Mouse (Mus musculus) limb, embryonic 10.5 days (tissue): Measurements from ENCODE around the gene Abhd6. TPM values are rescaled to one million over a fixed set of nuclear protein-coding genes. Genes with fewer than 3 reads are reported as not detected.

ENCODE experiments used
- DNase-seq: peaks from one replicate; pipeline ENCODE4 v3.0.0-alpha.2; 2017; ENCODE audit warnings: low spot score
- H3K27ac ChIP-seq: fragments of 300-500 bp; sonication (generic); 2 replicates; pipeline ENCODE4 v1.5.1; 2016; ENCODE audit warnings: mild to moderate bottlenecking
- H3K27me3 ChIP-seq: fragments of 300-500 bp; sonication (generic); 2 replicates; pipeline ENCODE4 v1.6.1; 2016; ENCODE audit warnings: low read depth, mild to moderate bottlenecking; ENCODE audit not compliant: poor library complexity, severe bottlenecking
- H3K36me3 ChIP-seq: fragments of 300-500 bp; sonication (generic); 2 replicates; pipeline ENCODE4 v1.6.1; 2016; ENCODE audit warnings: mild to moderate bottlenecking, moderate library complexity
- H3K4me1 ChIP-seq: fragments of 300-500 bp; sonication (generic); 2 replicates; pipeline ENCODE4 v1.6.1; 2016
- H3K4me3 ChIP-seq: fragments of 300-500 bp; sonication (generic); 2 replicates; pipeline ENCODE4 v1.5.1; 2016; ENCODE audit warnings: mild to moderate bottlenecking, moderate library complexity
- H3K9me3 ChIP-seq: fragments of 300-500 bp; sonication (generic); replicated peaks from 2 replicates; pipeline ENCODE4 v1.6.1; 2016; ENCODE audit warnings: mild to moderate bottlenecking
- WGBS: fragments of 180-500 bp; shearing (Covaris S2); methylation state at CpG from one replicate; pipeline ENCODE4 v1.1.7; 2016; 5-methylcytosine and 5-hydroxymethylcytosine counted together
- polyA plus RNA-seq: library from polyadenylated mRNA; unstranded; fragments of >200 nt; fragmentation: Nextera tagmentation; extraction: Ambion mirVana; gene quantifications from 2 replicates; pipeline ENCODE4 v1.2.1, GENCODE M21; 2016

The Abhd6 gene
- polyA plus RNA-seq, 1 experiment from 2014 or later: 20.9 TPM

GRCm38 (mm10) chr14:8040911-8041678, 38.4 kb downstream of the Abhd6 start:
- H3K4me3 ChIP-seq: no peak overlapping the region
- H3K9me3 ChIP-seq: no peaks in the 10 kb centered on the region
- WGBS: 89% methylated on average over 12 of the region's 12 CpGs
- DNase-seq: no peak
- no peaks in the 10 kb centered on the region for H3K4me1 ChIP-seq
- no peak overlapping the region for H3K27ac ChIP-seq
- peaks cover 4% of the 10 kb centered on the region for H3K36me3 ChIP-seq
- no peaks in the 10 kb centered on the region for H3K27me3 ChIP-seq

DNA sequence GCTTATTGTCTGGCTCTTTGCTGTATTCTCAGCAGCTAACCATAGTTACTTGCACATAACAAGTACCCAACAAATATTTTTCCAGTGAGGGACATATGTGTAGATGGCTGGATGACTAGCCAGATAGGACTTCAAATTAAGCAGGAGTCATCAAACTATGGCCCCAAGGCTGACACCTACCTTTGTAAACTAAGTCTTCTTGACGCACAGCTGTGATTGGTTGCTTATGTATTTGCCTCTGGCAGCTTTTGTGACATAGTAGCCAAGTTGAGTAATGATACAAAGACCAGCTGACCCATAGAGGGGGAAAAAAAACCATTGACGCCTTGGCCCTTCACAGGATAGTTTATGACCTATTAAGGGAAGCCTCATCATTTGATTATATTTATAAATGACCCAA, 39.4 kb downstream of the Abhd6 start:
- Histone ChIP-seq H3K36me3 (peaks cover 7% of the 10 kb centered on the region), H3K4me3 (no peak overlapping the region), H3K4me1 (no peaks in the 10 kb centered on the region), H3K9me3 (no peaks in the 10 kb centered on the region), H3K27ac (no peak overlapping the region), H3K27me3 (no peaks in the 10 kb centered on the region)
- no peak for DNase-seq
- WGBS: 90% methylated on average over 2 of the region's 2 CpGs

DNA sequence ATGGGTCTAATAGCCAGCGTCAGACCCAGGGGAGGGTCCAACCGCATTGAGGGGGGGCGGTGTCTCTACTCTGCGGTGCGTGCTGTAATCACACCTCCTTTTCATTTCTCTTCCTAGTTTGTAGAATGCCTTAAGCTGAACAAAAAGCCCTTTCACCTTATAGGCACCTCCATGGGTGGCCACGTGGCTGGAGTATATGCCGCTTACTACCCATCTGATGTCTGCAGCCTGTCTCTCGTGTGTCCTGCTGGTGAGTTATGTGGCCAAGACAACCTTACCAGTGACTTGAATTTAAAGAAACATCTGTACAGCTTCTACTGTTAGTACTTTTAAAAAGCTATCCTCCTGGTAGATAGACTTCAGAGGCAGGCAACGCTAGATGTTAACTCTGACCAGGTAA, 39.9 kb downstream of the Abhd6 start:
- Histone ChIP-seq H3K9me3 (no peaks in the 10 kb centered on the region), H3K27me3 (no peaks in the 10 kb centered on the region), H3K36me3 (peaks cover 9% of the 10 kb centered on the region), H3K4me1 (no peaks in the 10 kb centered on the region), H3K4me3 (no peak overlapping the region), H3K27ac (no peak overlapping the region)
- no peak for DNase-seq
- WGBS: 91% methylated on average over 9 of the region's 9 CpGs

- Histone ChIP-seq H3K27ac (no peak overlapping the region), H3K4me1 (no peaks in the 10 kb centered on the region), H3K9me3 (no peaks in the 10 kb centered on the region), H3K4me3 (no peak overlapping the region), H3K27me3 (no peaks in the 10 kb centered on the region), H3K36me3 (peaks cover 19% of the 10 kb centered on the region)
- WGBS: 73% methylated on average over 8 of the region's 8 CpGs
- no peak for DNase-seq
Measured at GRCm38 (mm10) chr14:8044330-8044729, 41.6 kb downstream of the Abhd6 start.

- Histone ChIP-seq H3K27me3 (no peaks in the 10 kb centered on the region), H3K4me1 (no peaks in the 10 kb centered on the region), H3K9me3 (no peaks in the 10 kb centered on the region), H3K4me3 (no peak overlapping the region), H3K36me3 (peaks cover 23% of the 10 kb centered on the region), H3K27ac (no peak overlapping the region)
- no peak for DNase-seq
- 83% methylated on average over 6 of the region's 6 CpGs for WGBS
Measured at GRCm38 (mm10) chr14:8044786-8045185, 42.1 kb downstream of the Abhd6 start.

DNA sequence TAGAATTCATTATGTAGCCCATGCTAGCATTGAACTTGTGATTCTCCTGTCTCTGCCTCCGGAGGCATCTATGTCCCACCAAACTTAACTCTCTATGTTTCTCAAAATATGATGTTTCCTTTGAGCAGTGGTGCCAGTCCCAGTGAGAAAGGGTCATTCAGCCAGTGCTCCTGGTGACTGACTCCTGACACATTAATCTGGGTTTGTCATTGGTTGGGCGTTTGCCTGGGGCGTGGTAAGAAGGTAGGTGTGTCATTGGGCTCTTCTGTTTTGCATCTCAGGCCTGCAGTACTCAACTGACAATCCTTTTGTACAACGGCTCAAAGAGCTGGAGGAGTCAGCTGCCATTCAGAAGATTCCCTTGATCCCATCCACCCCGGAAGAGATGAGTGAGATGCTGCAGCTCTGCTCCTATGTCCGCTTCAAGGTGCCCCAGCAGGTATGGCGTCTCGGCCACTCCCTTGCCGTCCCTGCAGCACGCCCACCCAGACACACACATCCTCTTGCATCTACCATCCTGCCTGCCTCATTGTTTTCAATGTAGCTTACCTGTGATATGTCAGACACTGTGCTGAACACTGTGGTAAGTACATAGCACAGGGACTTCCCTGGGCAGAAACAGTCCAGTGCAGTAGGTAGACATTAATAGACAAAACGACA, 42.6 kb downstream of the Abhd6 start:
- WGBS: 86% methylated on average over 11 of the region's 11 CpGs
- no peak for DNase-seq
- Histone ChIP-seq H3K4me3 (no peak overlapping the region), H3K27ac (no peak overlapping the region), H3K36me3 (peaks cover 26% of the 10 kb centered on the region), H3K4me1 (no peaks in the 10 kb centered on the region), H3K27me3 (no peaks in the 10 kb centered on the region), H3K9me3 (no peaks in the 10 kb centered on the region)

DNA sequence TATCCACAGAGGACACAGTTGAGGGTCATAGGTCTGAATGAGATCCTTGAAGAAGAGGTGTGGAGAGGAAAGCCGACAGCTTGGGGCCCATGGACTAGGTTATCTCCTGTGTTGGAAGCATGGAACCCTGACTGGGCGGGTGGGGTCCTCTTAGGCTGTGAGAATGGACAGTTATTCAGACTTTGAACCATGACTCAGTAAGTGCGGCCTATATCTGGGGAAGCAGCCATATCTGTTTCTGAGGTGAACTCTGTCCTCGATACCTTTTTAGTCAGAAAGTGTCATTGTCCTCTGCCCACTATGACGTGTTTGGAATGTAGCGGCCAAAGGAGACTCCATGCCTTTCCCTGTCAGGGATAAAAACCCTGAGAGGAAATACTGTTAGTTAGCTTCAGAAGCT, 44.1 kb downstream of the Abhd6 start:
- no peak for DNase-seq
- Histone ChIP-seq H3K4me3 (no peak overlapping the region), H3K27me3 (no peaks in the 10 kb centered on the region), H3K4me1 (no peaks in the 10 kb centered on the region), H3K27ac (no peak overlapping the region), H3K36me3 (peaks cover 30% of the 10 kb centered on the region), H3K9me3 (no peaks in the 10 kb centered on the region)
- WGBS: 97% methylated on average over 6 of the region's 6 CpGs

GRCm38 (mm10) chr14:8049334-8049733, 46.6 kb downstream of the Abhd6 start:
- no peak overlapping the region for H3K4me3 ChIP-seq
- no peak overlapping the region for H3K27ac ChIP-seq
- H3K4me1 ChIP-seq: peaks cover 5% of the 10 kb centered on the region
- no peaks in the 10 kb centered on the region for H3K9me3 ChIP-seq
- 90% methylated on average over 10 of the region's 10 CpGs for WGBS
- H3K36me3 ChIP-seq: peaks cover 34% of the 10 kb centered on the region
- H3K27me3 ChIP-seq: no peaks in the 10 kb centered on the region
- DNase-seq: no peak

DNA sequence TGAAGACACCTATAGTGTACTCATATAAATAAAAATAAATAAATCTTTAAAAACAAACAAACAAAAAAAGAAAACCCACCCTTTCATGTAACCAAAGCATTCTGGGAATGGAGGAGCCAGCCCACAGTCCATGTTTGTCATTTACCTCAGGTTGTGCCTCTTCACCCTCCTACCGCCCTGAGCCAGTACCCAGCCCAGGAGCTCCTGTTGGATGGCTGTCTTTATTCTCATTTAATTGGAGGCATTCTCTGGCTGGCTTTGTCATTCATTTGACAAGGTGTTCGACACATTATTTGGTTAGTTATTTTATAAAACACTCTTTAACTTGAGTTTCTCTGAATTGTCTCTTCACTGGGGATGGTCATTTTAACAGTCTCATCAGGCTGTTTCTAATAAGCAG, 49.2 kb downstream of the Abhd6 start:
- Histone ChIP-seq H3K4me3 (no peak overlapping the region), H3K27ac (no peak overlapping the region), H3K27me3 (no peaks in the 10 kb centered on the region), H3K9me3 (no peaks in the 10 kb centered on the region), H3K4me1 (peaks cover 13% of the 10 kb centered on the region), H3K36me3 (peaks cover 27% of the 10 kb centered on the region; the same call in 1 of the 2 replicates)
- 88% methylated on average over 2 of the region's 2 CpGs for WGBS
- no peak for DNase-seq

DNA sequence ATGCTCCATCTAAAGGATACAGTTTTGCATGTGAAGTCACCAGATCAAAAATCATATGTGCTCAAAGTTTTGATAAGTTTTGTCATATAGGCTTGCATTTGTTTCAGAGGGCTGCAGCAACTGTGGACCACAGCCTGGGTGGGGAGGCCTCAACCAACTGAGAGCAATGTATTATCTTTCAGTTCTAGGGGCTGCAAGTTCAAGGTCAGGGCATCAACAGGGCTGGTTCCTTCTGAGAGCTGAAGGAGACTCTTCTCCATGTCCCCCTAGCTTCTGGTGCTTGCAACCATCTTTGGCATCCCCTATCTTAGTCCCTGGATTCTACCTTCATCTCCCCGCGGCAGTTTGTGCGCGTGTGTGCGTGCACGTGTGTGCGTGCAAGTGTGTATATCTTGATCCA, 50.0 kb downstream of the Abhd6 start:
- no peak for DNase-seq
- no peak overlapping the region for H3K27ac ChIP-seq
- H3K36me3 ChIP-seq: peaks cover 25% of the 10 kb centered on the region; the same call in 1 of the 2 replicates
- no peak overlapping the region for H3K4me3 ChIP-seq
- H3K9me3 ChIP-seq: no peaks in the 10 kb centered on the region
- 97% methylated on average over 7 of the region's 7 CpGs for WGBS
- H3K27me3 ChIP-seq: no peaks in the 10 kb centered on the region
- H3K4me1 ChIP-seq: peaks cover 14% of the 10 kb centered on the region

GRCm38 (mm10) chr14:8054310-8055102, 51.8 kb downstream of the Abhd6 start:
- H3K27ac ChIP-seq: peak overlapping the region; percentile 44; the same call in 1 of the 2 replicates
- no peaks in the 10 kb centered on the region for H3K27me3 ChIP-seq
- DNase-seq: no peak
- H3K36me3 ChIP-seq: peaks cover 14% of the 10 kb centered on the region; the same call in 1 of the 2 replicates
- peaks cover 14% of the 10 kb centered on the region for H3K4me1 ChIP-seq
- 30% methylated on average over 17 of the region's 17 CpGs for WGBS
- no peak overlapping the region for H3K4me3 ChIP-seq
- H3K9me3 ChIP-seq: no peaks in the 10 kb centered on the region

DNA sequence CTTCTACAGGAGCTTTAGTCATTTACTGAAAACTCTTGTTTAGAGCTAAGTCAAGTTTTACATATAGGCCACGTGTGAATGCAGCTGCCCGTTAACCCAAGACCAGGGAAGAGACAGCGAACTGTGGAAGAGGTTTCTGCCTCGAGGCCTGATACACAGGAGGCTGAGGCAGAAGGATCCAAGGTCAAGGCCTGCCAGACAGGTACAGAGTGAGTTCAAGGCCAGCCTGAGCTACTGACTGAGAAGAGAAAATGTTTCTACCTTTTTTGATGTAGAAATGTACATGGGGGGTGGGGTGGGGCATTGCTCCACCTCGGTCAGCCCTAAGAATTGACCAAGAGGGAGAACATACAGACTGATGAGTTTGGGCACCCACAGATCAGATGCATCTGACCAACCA, 53.4 kb downstream of the Abhd6 start:
- 88% methylated on average over 5 of the region's 5 CpGs for WGBS
- Histone ChIP-seq H3K27ac (no peak overlapping the region), H3K36me3 (peaks cover 6% of the 10 kb centered on the region; the same call in 1 of the 2 replicates), H3K9me3 (no peaks in the 10 kb centered on the region), H3K4me1 (peaks cover 14% of the 10 kb centered on the region), H3K4me3 (no peak overlapping the region), H3K27me3 (no peaks in the 10 kb centered on the region)
- no peak for DNase-seq

DNA sequence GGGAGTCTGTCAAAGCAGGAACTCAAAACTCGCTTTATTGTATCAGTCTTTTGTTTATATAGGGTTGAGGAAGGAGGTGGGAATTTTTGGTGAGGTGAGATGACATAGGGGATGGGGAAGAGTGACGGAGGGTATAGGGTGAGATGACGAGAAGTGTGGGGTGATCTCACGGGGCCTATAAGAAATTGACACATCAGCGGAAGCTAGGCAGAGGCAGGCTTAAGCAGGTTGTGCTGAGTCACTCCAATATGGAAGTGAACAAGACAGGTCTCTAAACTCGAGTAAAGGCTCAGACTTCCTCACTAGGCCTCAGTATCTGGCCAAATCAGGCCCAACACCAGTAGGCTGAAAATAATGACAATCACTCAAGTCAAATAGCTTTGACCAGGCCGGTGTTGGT, 57.2 kb downstream of the Abhd6 start:
- Histone ChIP-seq H3K27ac (no peak overlapping the region), H3K9me3 (no peaks in the 10 kb centered on the region), H3K36me3 (no peaks in the 10 kb centered on the region), H3K4me1 (peaks cover 22% of the 10 kb centered on the region), H3K4me3 (no peak overlapping the region), H3K27me3 (no peaks in the 10 kb centered on the region)
- WGBS: 97% methylated on average over 7 of the region's 7 CpGs
- DNase-seq: no peak
